Mouse (Mus musculus) C2C12 (cell line): ENCODE measurements at regions not wholly inside any gene's neighbourhood (a gene's known extent, or its start where the extent isn't known, plus 50 kb on each side); places are given as distances from the start of the nearest gene placed in this dataset.

Experiments
- CTCF ChIP-seq: IDR thresholded peaks from one replicate; pipeline ENCODE4 v1.5.1; 2011; ENCODE audit not compliant: control insufficient read depth, insufficient read depth, insufficient read length
- FOSL1 ChIP-seq: IDR thresholded peaks from one replicate; pipeline ENCODE4 v1.8.0; 2011; ENCODE audit warnings: mild to moderate bottlenecking, low read length; ENCODE audit not compliant: poor library complexity, insufficient read depth, severe bottlenecking
- USF1 ChIP-seq: IDR thresholded peaks from one replicate; pipeline ENCODE4 v1.6.1; 2011; ENCODE audit warnings: low read depth, mild to moderate bottlenecking, control low read depth, moderate library complexity

DNA sequence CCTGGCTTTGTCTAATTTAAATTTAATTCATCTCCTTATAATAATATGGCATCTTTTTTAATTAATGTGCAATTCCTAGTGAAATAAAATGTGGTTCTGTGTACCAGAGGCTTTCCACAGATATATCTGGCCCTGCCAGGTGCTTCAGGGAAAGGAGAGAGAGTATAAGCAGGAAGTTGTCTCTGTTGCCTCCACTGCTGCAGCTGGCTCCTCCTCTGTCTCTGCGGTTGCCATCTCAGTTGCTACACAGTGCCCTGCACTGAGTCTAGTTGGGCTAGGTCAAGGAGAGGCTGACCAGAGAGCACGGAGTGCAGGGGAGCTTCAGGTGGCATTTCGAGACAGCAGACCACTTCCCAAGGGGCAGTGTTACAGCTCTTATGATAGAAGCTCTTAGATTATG is 773.6 kb upstream of the Dsel start:
- TF ChIP-seq CTCF (no peak), USF1 (no peak), FOSL1 (no peak)
